Mouse (Mus musculus) liver, embryonic 16.5 days (tissue): Measurements from ENCODE around the gene Tnfsf9. TPM values are rescaled to one million over a fixed set of nuclear protein-coding genes. Genes with fewer than 3 reads are reported as not detected.

Experiments used
- polyA plus RNA-seq: library from polyadenylated mRNA; unstranded; fragments of >200 nt; fragmentation: Nextera tagmentation; extraction: Ambion mirVana; gene quantifications from 2 replicates; pipeline ENCODE4 v1.2.1, GENCODE M21; 2015

The Tnfsf9 gene
- polyA plus RNA-seq, 1 experiment from 2014 or later, result 0.67 TPM

Other genes with a start within 250 kb of the Tnfsf9 start
- not detected in 2 replicates for gene Acsbg2, start 230.9 kb upstream of the Tnfsf9 start, polyA plus RNA-seq
- 0.02 and 0.05 TPM in 2 replicates for gene 1700061G19Rik, start 229.8 kb upstream of the Tnfsf9 start, polyA plus RNA-seq
- gene Mllt1, start 169.9 kb upstream of the Tnfsf9 start, polyA plus RNA-seq, result 6.2 and 7.6 TPM in 2 replicates
- gene Acer1, start 123.2 kb upstream of the Tnfsf9 start, polyA plus RNA-seq, result not detected in 2 replicates
- 62.4 and 62.7 TPM in 2 replicates for gene Clpp, start 115.0 kb upstream of the Tnfsf9 start, polyA plus RNA-seq
- gene Alkbh7, start 108.0 kb upstream of the Tnfsf9 start, polyA plus RNA-seq, result 15.9 and 19.6 TPM in 2 replicates
- gene Pspn, start 105.3 kb upstream of the Tnfsf9 start, polyA plus RNA-seq, result not detected in 2 replicates
- 45.4 and 47.0 TPM in 2 replicates for gene Gtf2f1, start 94.0 kb upstream of the Tnfsf9 start, polyA plus RNA-seq
- gene Gm17949, start 93.9 kb upstream of the Tnfsf9 start, polyA plus RNA-seq, result 0.13 and 0.21 TPM in 2 replicates
- gene Khsrp, start 73.8 kb upstream of the Tnfsf9 start, polyA plus RNA-seq, result 9.6 and 11.1 TPM in 2 replicates
- gene Slc25a41, start 63.7 kb upstream of the Tnfsf9 start, polyA plus RNA-seq, result not detected in 2 replicates
- gene Crb3, start 46.2 kb upstream of the Tnfsf9 start, polyA plus RNA-seq, result 12.1 and 13.1 TPM in 2 replicates
- gene Slc25a23, start 45.5 kb upstream of the Tnfsf9 start, polyA plus RNA-seq, result 4.4 and 7.0 TPM in 2 replicates
- gene Dennd1c, start 26.8 kb upstream of the Tnfsf9 start, polyA plus RNA-seq, result 4.0 and 4.3 TPM in 2 replicates
- gene Tubb4a, start 17.5 kb upstream of the Tnfsf9 start, polyA plus RNA-seq, result 0.36 and 0.60 TPM in 2 replicates
- not detected in 2 replicates for gene Cd70, start 44.5 kb downstream of the Tnfsf9 start, polyA plus RNA-seq
- 1.3 and 1.4 TPM in 2 replicates for gene Tnfsf14, start 88.9 kb downstream of the Tnfsf9 start, polyA plus RNA-seq
- gene C3, start 122.8 kb downstream of the Tnfsf9 start, polyA plus RNA-seq, result 494 and 609 TPM in 2 replicates
- gene Gpr108, start 143.1 kb downstream of the Tnfsf9 start, polyA plus RNA-seq, result 11.4 and 12.6 TPM in 2 replicates
- gene Trip10, start 144.1 kb downstream of the Tnfsf9 start, polyA plus RNA-seq, result 10.4 TPM in 2 replicates
- gene Vav1, start 173.8 kb downstream of the Tnfsf9 start, polyA plus RNA-seq, result 13.7 and 14.4 TPM in 2 replicates